ENCODE assay signal across 14 mouse cellular contexts in the genomic region with DNA sequence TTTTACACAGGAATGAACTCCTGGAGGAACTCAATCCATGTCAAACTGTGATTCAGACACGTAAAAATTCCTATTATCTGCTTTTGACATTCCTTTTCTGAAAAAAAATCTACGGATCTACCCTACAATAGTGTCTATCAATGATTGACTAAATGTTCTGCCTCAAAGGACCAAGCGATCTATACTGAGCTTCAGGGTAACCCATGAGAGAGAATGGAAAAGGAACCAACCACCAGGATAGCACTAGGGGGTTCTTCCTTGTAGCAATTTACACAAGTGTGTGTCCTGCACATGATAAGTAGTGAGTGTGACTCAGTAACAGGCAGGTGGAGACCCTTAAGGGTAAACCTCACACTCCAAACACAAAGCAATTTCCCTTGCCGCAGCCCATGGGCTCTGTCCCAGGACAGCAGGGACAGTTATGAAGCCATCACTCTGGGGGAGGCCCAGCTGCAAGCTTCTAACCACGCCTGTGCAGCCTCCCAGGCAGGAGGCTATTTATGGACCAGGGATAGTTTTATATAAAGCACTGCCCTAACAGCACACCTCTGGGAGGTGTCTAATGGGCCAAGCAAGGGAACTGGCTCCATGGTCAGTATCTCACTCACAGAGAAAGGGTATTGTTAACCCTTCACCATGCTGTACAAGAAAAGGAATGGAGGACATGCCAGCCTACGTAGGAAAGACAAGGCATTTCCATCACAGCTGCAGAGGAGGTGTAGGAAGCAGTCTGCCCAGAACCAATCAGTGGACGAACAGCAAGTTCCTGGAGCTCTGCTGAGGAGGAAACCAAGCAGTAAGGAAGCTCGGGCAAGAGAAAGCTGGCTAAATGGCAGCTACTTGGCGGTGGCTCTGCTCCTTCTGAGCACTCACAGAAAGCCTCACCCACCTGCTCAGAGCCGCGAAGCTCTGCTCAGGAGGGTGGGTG.
DNase-seq lines count a peak whose midpoint lies in the region; ATAC-seq and TF ChIP-seq lines count a peak whose summit lies in the region.
"Had no signal": no experiment of that assay in that cellular context is flagged by ENCODE, and none has a peak within 500 bp of the region (broad histone marks: within the 10 kb centered on the region; RNA-seq: fewer than 3 reads in every experiment).

No protein-coding gene starts in this region.

- DNase-seq in gastrocnemius, adult 2 months, result peak; percentile 70
- no peak for DNase-seq in gastrocnemius, postnatal 10 days
- DNase-seq in heart, postnatal 0 days (ENCODE audit: low spot score), result no peak
- DNase-seq in right cerebral cortex, adult 18-20 months, result peak; percentile 73
- no peak for DNase-seq in right cerebral cortex, postnatal 10 days (ENCODE audit: low spot score in 2 of 2)
- DNase-seq: lung, postnatal 14 days; thymus, postnatal 36 days had no signal

- peaks cover 12% of the 10 kb centered on the region for H3K36me3 ChIP-seq in heart, postnatal 0 days (replicated peaks; ENCODE audit: control insufficient read depth, insufficient read depth, low read length)
- no peaks in the 10 kb centered on the region for H3K36me3 ChIP-seq in heart, embryonic 11.5 days (ENCODE audit: control insufficient read depth, insufficient read depth, low read length)
- H3K36me3 ChIP-seq: liver, embryonic 15.5 days; neural tube, embryonic 12.5 days had no signal

- WGBS in heart, postnatal 0 days, result 55% methylated on average over 11 of the region's 11 CpGs
- 67% methylated on average over 11 of the region's 11 CpGs for WGBS in heart, embryonic 11.5 days (ENCODE audit: insufficient replicate concordance)

- no peak for TF ChIP-seq CTCF in gastrocnemius, adult 2 months (IDR thresholded peaks at IDR 0.05)
- no peak for TF ChIP-seq CTCF in heart, postnatal 0 days (IDR thresholded peaks at IDR 0.05; ENCODE audit: low read depth)

- peak overlapping the region; percentile 6; the same call in 1 of the 2 replicates for H3K4me3 ChIP-seq in gastrocnemius, adult 2 months
- H3K4me3 ChIP-seq in heart, postnatal 0 days (ENCODE audit: low read depth, low read length), result no peak overlapping the region
- H3K4me3 ChIP-seq in heart, embryonic 11.5 days (ENCODE audit: low read depth, low read length), result no peak overlapping the region
- H3K4me3 ChIP-seq: limb, embryonic 13.5 days; liver, embryonic 15.5 days; neural tube, embryonic 12.5 days had no signal

- peak overlapping the region; percentile 90 for H3K27ac ChIP-seq in gastrocnemius, adult 2 months
- 0 out of 2 replicates have a peak overlapping the region, but pooled peaks have one; percentile 11 for H3K27ac ChIP-seq in heart, postnatal 0 days (ENCODE audit: low read depth)
- H3K27ac ChIP-seq in heart, embryonic 11.5 days (ENCODE audit: low read depth, low read length), result no peak overlapping the region
- H3K27ac ChIP-seq: hindbrain, postnatal 0 days; limb, embryonic 13.5 days; liver, embryonic 15.5 days; neural tube, embryonic 12.5 days had no signal

- no peak overlapping the region for H3K4me2 ChIP-seq in heart, postnatal 0 days (ENCODE audit: low read depth, low read length)
- no peak overlapping the region for H3K4me2 ChIP-seq in heart, embryonic 11.5 days
- H3K4me2 ChIP-seq: limb, embryonic 13.5 days; liver, embryonic 15.5 days; neural tube, embryonic 12.5 days had no signal

- peak; percentile 69 for ATAC-seq in heart, postnatal 0 days (ENCODE audit: insufficient read depth, low read depth)
- no peak for ATAC-seq in heart, embryonic 11.5 days (replicated peaks; ENCODE audit: insufficient number of reproducible peaks, low FRiP score, low TSS enrichment)
- no peak for ATAC-seq in megakaryocyte, adult 5-6 weeks (ENCODE audit: poor library complexity, severe bottlenecking)
- ATAC-seq: forebrain, embryonic 14.5 days; hindbrain, postnatal 0 days had no signal

- TF ChIP-seq EP300 in heart, postnatal 0 days (IDR thresholded peaks at IDR 0.05; ENCODE audit: low read depth), result no peak

- no peaks in the 10 kb centered on the region for H3K9me3 ChIP-seq in heart, postnatal 0 days (replicated peaks; ENCODE audit: control insufficient read depth, low read length)
- H3K9me3 ChIP-seq in heart, embryonic 11.5 days (replicated peaks; ENCODE audit: control insufficient read depth, low read length), result no peaks in the 10 kb centered on the region
- H3K9me3 ChIP-seq: limb, embryonic 13.5 days; liver, embryonic 15.5 days; neural tube, embryonic 12.5 days had no signal

- no peaks in the 10 kb centered on the region for H3K27me3 ChIP-seq in heart, postnatal 0 days (ENCODE audit: control insufficient read depth, insufficient read depth, low read length)
- no peaks in the 10 kb centered on the region for H3K27me3 ChIP-seq in heart, embryonic 11.5 days (ENCODE audit: control insufficient read depth, insufficient read depth, low read length)
- H3K27me3 ChIP-seq: limb, embryonic 13.5 days; liver, embryonic 15.5 days; neural tube, embryonic 12.5 days had no signal

- H3K4me1 ChIP-seq in heart, postnatal 0 days (ENCODE audit: control insufficient read depth, insufficient read depth), result 0 out of 2 replicates have a peak, but pooled peaks cover 9% of the 10 kb centered on the region
- peaks cover 12% of the 10 kb centered on the region for H3K4me1 ChIP-seq in heart, embryonic 11.5 days (ENCODE audit: control insufficient read depth, insufficient read depth, low read length)
- H3K4me1 ChIP-seq: neural tube, embryonic 12.5 days had no signal

- intact Hi-C loops in gastrocnemius, adult 2 months (cut with DNase I), result loop anchor here (10.0 kb wide), 1 partner anchor 185 kb away; no protein-coding TSS in a partner anchor

- no peak overlapping the region for H3K9ac ChIP-seq in heart, postnatal 0 days (replicated peaks; ENCODE audit: low read depth, low read length)
- H3K9ac ChIP-seq in heart, embryonic 11.5 days (ENCODE audit: low read depth, low read length), result no peak overlapping the region
- H3K9ac ChIP-seq: limb, embryonic 13.5 days; liver, embryonic 15.5 days; neural tube, embryonic 12.5 days had no signal

Comparison
In these comparisons a context has a peak if more than half of its experiments do, and no peak if none do; other contexts are left out.
1. DNase-seq: peak in gastrocnemius, adult 2 months (single experiment) and right cerebral cortex, adult 18-20 months (single experiment); none in gastrocnemius, postnatal 10 days (single experiment), heart, postnatal 0 days (single experiment) and right cerebral cortex, postnatal 10 days (0 of 2).